Mouse (Mus musculus): ENCODE results near the gene Tiam1.
A peak's percentile ranks its signal among the peaks of the same experiment; 100 is the strongest.

Gene Tiam1

GRCm38 (mm10) chr16:90045611-90046010 lies 98.0 kb downstream of the Tiam1 start:
- no peak for DNase-seq

- DNase-seq: no peak
Observed at GRCm38 (mm10) chr16:90044004-90044754, 99.4 kb downstream of the Tiam1 start.

- no peak for DNase-seq
Observed at GRCm38 (mm10) chr16:90042874-90043273, 100.7 kb downstream of the Tiam1 start.

- no peak for DNase-seq
Observed at GRCm38 (mm10) chr16:90042386-90042785, 101.2 kb downstream of the Tiam1 start.

GRCm38 (mm10) chr16:90040771-90041364 lies 102.7 kb downstream of the Tiam1 start:
- DNase-seq: no peak

GRCm38 (mm10) chr16:90035595-90036110 lies 107.9 kb downstream of the Tiam1 start:
- DNase-seq: no peak

- DNase-seq: no peak
Observed at GRCm38 (mm10) chr16:90030355-90030754, 113.2 kb downstream of the Tiam1 start.

- DNase-seq: no peak
Observed at GRCm38 (mm10) chr16:90027886-90028285, 115.7 kb downstream of the Tiam1 start.

- DNase-seq: no peak
Observed at GRCm38 (mm10) chr16:90025526-90026172, 117.9 kb downstream of the Tiam1 start.

- DNase-seq: no peak
Observed at GRCm38 (mm10) chr16:90023665-90024010, 119.9 kb downstream of the Tiam1 start.

GRCm38 (mm10) chr16:90022932-90023664 lies 120.5 kb downstream of the Tiam1 start:
- no peak for DNase-seq

GRCm38 (mm10) chr16:90016046-90016445 lies 127.5 kb downstream of the Tiam1 start:
- DNase-seq: no peak

- DNase-seq: no peak
Observed at GRCm38 (mm10) chr16:90014596-90014995, 129.0 kb downstream of the Tiam1 start.

GRCm38 (mm10) chr16:90011521-90012181 lies 131.9 kb downstream of the Tiam1 start:
- no peak for DNase-seq

- DNase-seq: no peak
Observed at GRCm38 (mm10) chr16:90008504-90008903, 135.1 kb downstream of the Tiam1 start.

GRCm38 (mm10) chr16:90007391-90007977 lies 136.1 kb downstream of the Tiam1 start:
- DNase-seq: no peak

GRCm38 (mm10) chr16:90003556-90003955 lies 140.0 kb downstream of the Tiam1 start:
- no peak for DNase-seq

- DNase-seq: no peak
Observed at GRCm38 (mm10) chr16:89995155-89995554, 148.4 kb downstream of the Tiam1 start.

GRCm38 (mm10) chr16:89993991-89994825 lies 149.4 kb downstream of the Tiam1 start:
- no peak for DNase-seq

GRCm38 (mm10) chr16:89993506-89993905 lies 150.1 kb downstream of the Tiam1 start:
- no peak for DNase-seq

- DNase-seq: peak; percentile 25 to 47
Observed at GRCm38 (mm10) chr16:89991701-89992152, 151.8 kb downstream of the Tiam1 start.
